Mouse (Mus musculus) T-helper 2 cell (primary cell): ENCODE data around the gene Gm20696.

Source experiments
- in situ Hi-C: fragments of 300-600 bp; cut with MboI, MseI; formaldehyde crosslinking; loops from one replicate; pipeline ENCODE4 v1.15.1; 2025; ENCODE audit warnings: high pct_unique_total_duplicates

The Gm20696 gene

DNA sequence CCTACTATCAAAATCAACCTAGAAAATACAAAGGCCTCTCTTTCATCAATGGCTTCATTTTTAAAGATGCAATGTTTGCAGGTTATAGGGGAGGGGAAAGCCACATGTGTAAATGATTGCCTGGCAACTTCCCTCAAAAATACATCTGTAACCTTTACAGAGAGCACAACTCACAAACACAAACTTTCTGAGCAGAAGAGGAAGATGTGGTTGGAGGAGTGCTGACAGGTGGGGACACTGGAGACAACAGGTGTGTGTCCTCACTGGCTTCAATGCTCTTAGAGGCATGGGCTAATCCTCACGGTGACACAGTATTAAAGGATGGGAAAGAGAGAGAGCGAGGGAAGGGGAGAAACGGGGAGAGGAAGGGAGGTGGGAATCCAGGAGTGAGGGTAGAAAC is 264.2 kb downstream of the Gm20696 start:
- in situ Hi-C loops = loop anchor here (25.0 kb wide), 1 partner anchor 365 kb away; no protein-coding TSS in a partner anchor

GRCm38 (mm10) chr6:99401801-99402200 is 264.8 kb downstream of the Gm20696 start:
- in situ Hi-C loops = loop anchor here (25.0 kb wide), 1 partner anchor 364 kb away; no protein-coding TSS in a partner anchor

GRCm38 (mm10) chr6:99401211-99401610 is 265.4 kb downstream of the Gm20696 start:
- in situ Hi-C loops = loop anchor here (25.0 kb wide), 1 partner anchor 364 kb away; no protein-coding TSS in a partner anchor

- in situ Hi-C loops = loop anchor here (10.0 kb wide), 1 partner anchor 389 kb away; no protein-coding TSS in a partner anchor
These were observed 270.9 kb downstream of the Gm20696 start for GRCm38 (mm10) chr6:99395745-99396144.

DNA sequence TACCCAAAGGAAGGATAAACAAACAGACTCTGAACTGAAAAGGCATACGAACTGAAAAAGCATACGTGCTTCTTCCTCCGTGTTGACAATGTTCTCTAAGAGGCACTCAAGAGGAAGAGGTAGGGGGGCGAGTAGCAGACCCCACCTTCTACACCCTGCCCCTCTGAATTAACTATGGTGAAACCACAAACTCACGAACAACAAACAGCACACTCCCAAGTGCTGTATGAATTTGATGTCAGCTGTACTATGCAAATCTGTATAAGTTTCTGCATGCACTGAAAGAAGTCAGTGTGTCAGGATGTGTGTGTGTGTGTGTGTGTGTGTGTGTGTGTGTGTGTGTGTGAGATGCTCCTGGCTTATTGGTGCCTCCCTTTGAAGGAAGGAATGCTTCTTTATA is 271.8 kb downstream of the Gm20696 start:
- in situ Hi-C loops = loop anchor here (10.0 kb wide), 1 partner anchor 390 kb away; no protein-coding TSS in a partner anchor

DNA sequence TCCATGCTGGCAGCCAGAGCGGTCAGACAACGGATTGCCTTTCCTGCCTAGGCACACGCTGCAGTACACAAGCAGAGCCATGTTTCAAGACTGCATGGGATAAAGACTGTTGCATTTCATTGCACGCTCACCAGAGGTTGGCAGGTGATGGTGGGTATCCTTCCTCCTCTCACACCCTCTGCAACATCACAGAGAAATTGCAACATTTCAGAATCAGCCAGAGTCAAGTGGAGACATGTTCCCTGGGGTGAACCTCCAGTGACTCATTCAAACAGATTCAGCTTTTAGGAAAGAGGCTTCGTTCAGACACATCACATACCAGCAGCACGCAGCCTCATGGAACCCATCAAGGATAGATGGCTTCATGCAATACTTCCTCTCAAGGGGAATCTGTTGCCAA is 274.1 kb downstream of the Gm20696 start:
- in situ Hi-C loops = loop anchor here (10.0 kb wide), 1 partner anchor 392 kb away; no protein-coding TSS in a partner anchor

DNA sequence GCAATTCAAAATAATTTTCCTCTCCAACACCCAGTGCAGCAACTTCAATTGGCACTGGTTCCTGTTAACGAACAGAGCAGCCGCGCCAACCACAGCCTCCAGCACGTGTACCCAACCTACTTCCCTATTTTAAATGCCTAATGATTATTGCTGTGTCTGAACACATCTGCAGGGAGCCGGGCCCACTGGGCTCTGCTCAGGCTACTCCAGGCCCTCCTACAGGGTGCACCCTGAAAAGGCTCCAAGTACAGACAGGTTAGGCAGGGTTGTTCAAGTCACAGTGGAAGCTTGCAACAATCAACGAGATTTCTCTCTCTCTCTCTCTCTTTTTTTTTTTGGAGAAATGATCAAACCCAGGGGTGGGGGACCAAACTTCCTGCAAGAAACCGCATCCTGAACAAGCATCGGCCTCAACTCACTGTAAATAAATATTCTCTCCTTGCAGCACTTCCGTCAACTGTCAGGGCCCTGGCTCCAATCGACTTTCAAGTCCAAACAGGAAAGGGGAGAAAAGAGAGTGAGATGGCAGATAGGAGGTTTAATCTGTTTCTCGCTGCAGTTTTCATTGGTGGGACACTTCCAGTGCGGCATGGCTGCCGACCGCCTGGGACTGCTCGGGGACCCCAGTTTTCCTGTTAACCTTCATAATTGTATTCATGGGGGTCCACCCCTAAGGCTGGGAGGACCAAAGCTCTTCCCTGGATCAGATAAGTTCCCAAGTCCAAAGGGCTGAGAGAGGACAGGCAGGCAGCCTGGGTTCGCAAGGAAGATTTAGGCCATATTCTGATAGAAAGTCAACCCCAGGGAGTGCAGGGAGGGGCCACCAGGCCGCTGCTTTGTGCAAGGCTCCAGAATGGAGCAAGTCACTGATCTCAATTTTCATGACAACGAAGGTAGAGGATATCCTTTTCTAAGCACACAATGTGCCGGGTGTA is 277.6 kb downstream of the Gm20696 start:
- in situ Hi-C loops = no loop called here

GRCm38 (mm10) chr6:99388023-99388422 is 278.6 kb downstream of the Gm20696 start:
- in situ Hi-C loops = no loop called here

- in situ Hi-C loops = no loop called here
These were observed 281.5 kb downstream of the Gm20696 start for GRCm38 (mm10) chr6:99385059-99385604.

DNA sequence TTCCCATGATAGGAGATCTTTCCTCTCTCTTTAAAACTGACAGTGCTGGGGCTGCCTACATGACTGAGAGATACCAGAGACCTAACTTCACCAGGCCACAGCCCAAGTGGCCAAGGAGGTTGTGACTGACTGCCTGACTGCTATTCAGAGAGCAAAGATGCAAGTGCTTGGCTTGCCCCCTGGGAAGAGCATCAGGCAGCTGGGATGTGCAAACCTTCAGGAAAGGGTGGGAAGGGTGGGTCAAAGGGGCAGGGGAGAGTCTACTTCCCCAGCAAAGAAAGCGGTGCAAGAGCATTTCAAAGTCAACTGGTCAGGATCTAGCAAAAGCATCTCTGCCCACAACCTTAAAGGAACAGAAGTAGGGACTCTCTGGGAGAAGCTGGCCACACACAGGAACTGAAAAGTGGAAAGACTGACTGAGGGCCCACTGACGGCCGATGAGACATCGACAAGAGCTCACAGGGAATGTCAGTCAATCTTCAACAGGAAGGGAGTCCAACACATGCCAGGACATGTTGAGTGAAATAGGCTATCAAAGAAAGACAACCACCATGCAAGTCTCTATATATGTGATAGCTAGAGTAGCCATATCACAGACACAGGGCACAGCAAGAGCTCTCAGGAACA is 282.6 kb downstream of the Gm20696 start:
- in situ Hi-C loops = no loop called here

GRCm38 (mm10) chr6:99380146-99380545 is 286.5 kb downstream of the Gm20696 start:
- in situ Hi-C loops = no loop called here

GRCm38 (mm10) chr6:99378997-99379710 is 287.4 kb downstream of the Gm20696 start:
- in situ Hi-C loops = no loop called here

DNA sequence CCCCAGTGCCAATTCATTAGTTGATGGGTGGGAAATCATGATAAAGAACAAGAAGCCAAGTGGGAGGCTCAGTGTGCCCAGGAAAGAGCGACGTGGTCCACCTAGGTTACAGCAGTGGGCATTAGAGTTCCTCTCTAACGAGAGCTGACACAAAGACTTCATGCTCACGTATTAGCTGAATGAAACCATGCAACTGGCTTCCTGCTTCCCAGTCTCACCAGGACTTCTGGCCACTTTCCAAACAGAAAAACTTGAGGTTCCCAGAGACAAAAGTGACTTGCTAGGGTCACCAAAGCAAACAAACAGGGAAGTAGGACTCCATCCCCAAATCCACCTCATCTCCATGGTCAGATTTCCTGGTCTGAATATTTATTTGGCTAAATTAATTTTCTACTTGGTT is 288.9 kb downstream of the Gm20696 start:
- in situ Hi-C loops = no loop called here

DNA sequence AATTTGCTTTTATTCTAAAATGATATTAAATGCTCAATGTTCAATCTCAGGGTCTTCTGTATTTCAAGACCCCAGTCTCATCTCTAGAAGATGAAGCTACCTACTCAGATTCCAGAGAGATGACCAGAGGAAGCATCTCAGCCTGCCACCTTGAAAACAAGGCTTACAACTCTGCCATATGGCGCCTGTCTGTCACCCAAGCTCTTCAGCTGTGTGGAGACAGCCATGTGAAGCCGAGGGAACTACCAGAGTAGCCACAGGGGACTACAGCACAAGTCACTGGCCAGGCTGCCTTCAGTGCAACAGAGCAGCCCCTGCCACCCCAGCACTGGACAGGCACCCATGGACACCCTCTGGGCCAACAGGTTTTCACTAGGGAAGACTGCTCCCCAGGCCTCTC is 289.5 kb downstream of the Gm20696 start:
- in situ Hi-C loops = no loop called here

GRCm38 (mm10) chr6:99376721-99377120 is 289.9 kb downstream of the Gm20696 start:
- in situ Hi-C loops = no loop called here

GRCm38 (mm10) chr6:99375865-99376264 is 290.7 kb downstream of the Gm20696 start:
- in situ Hi-C loops = no loop called here

- in situ Hi-C loops = no loop called here
These were observed 291.2 kb downstream of the Gm20696 start for GRCm38 (mm10) chr6:99375376-99375775.

DNA sequence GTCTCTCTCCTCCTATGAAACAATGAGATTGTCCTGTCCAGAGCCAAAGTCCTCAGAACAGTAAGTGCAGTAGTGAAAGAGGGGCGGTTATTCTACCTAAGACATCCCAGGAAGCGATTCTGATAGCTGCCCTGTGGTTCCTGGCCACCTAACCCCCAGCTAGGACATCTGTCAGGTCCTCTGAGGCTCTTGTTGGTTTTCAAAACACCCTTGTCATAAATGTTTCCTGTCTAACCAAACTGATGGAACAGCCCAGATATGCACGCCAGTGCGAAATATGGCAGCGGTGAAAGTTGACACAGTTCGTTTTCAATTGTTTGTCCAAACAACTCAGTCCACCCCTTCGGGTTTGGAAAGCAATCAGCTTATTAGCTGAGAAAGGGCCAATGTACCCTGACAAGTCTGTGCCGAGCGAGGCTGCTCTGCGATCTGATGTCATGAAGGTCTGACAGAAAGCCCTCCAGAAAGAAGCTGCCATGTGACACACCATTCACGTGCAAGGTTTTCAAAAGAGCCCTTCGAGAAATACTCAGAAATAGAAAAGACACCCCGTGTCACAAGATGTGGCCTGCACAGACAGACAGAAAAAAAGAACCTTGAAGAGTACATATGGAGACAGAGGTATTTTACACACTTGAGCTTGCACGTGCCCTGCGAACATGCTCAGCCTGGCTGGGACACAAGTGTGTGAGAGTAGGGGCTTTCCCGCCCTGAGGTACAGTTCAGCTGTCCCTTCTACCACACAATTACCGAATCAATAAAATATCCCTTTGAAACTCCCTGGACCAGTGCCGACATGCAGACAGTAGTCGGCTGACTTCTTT is 291.9 kb downstream of the Gm20696 start:
- in situ Hi-C loops = no loop called here

- in situ Hi-C loops = no loop called here
These were observed 294.2 kb downstream of the Gm20696 start for GRCm38 (mm10) chr6:99372427-99372826.

DNA sequence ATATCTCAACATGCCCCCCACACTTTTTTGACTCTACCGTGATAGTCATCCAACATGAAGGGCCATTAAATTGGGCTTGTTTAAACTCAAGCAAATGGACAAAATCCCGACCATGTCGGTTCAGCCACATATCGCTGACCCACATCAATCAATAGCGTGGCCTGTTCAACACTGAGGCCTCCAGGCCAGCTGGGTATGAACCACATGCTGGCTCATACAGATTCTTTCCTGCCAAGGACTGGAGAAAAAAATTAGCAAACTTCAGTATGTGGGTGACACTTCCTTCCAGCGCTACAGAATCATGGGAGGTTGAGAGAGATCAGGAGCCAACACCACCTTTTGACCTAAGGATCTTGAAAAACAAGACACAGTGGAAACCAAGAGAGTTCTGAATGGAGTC is 294.6 kb downstream of the Gm20696 start:
- in situ Hi-C loops = no loop called here

GRCm38 (mm10) chr6:99369931-99370330 is 296.7 kb downstream of the Gm20696 start:
- in situ Hi-C loops = loop anchor here (5.0 kb wide), 1 partner anchor 82 kb away; no protein-coding TSS in a partner anchor
